Mouse (Mus musculus) mammary gland, adult 2 months (tissue): ENCODE data around the gene Srf. TPM values are rescaled to one million over a fixed set of nuclear protein-coding genes. Genes with fewer than 3 reads are reported as not detected.

Experiments
- polyA plus RNA-seq: library from polyadenylated mRNA; depleted of rRNA; stranded (reverse); fragments of >200 nt; gene quantifications from 2 replicates; pipeline ENCODE4 v1.2.3, GENCODE M21; 2012; ENCODE audit warnings: low replicate concordance; rRNA removed

Gene Srf
- 176 and 261 TPM in 2 replicates for polyA plus RNA-seq

DNA sequence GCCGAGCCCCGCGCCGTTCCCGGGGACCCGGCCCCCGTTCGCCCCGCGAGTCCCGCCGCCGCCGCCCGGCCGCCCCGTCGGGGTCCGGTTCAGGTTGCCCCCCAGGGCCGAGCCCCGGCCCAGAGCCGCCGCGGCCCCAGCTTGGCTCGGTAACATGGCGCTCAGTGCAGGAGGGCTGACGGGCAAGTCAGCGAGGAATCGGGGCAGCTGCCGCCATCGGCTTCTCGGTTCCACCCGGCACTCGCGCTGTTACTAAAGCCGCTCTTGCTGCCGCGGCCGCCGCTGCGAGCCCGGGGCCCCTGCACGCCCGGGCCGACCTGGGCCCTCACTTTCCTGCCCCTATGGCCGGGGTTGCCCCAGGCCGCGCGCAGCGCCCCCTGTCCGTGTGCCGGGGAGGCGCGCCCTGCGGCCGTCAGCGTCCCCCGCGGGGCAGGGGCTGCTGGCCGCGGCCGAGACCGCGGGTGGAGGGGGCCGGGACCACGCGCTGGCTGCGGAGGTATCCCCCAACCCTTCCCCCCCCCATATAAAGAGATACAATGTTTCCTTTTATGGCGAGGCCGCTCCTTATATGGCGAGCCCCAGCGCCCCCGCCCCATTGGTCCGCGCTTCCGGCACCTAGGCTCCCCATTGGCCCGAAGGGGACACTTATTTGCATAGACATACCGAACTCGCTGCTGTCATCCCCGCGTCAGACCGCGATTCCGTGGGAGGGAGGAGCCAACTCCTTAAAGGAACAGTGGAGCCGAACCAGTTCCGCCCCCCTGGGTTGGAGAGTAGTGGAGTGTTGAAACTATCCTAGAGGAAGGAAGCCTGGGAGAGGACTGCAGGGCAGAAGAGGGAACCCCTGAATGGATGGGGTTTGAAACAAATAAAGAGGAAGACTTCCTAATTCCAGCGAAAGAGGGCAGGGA lies at the start of gene Srf:
Gene Srf (minus strand): TSS at position 503 of the 911 bp plus-strand sequence.

DNA sequence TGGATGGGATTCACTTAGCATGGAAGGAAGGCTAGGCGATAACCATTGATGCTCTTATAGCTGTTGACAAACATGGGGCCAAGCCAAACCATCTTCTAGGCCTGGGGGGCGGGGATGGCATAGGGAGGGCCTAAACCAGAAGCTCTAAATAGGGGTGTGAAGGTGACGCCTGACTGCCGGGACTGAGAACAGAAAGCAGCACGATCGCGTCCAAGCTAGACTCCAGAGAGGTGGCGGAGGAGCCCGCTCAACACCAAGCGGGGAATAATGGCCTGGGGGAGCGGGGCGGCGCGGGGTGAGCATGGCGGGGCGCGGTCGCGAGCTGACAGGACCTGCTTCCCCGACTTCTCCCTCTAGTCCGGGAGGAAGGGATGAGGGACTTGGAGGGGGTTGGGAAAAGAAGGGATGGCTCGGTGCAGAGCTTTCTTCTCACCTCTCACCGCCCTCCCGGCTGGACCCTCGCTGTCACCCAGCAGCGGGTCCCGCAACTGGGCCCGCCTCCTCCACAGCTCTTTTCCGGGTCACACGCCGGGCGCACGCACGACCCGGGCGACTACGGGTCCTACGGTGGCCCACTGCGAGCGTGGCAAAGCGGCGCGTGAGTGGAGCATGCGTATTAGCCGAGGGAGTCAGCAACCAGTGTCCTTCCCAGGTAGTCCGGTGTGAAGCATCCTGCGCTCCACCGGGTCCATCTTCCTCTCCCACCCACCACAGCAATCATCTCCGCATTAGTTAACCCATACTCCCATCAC lies 10.0 kb downstream of the Srf start, which contains the start of gene Cul9:
Gene Cul9 (minus strand): TSS at position 576 of the 752 bp plus-strand sequence.

Other genes starting within 250 kb of the Srf start
- 22.9 and 27.6 TPM in 2 replicates for gene Abcc10, start 227.8 kb downstream of the Srf start, polyA plus RNA-seq
- 26.3 and 34.3 TPM in 2 replicates for gene Zfp318, start 172.4 kb downstream of the Srf start, polyA plus RNA-seq
- gene Crip3, start 127.2 kb downstream of the Srf start, polyA plus RNA-seq, result 5.5 and 15.0 TPM in 2 replicates
- 0.41 TPM in 1 of 2 replicates, not detected in the other for gene Slc22a7, start 117.7 kb downstream of the Srf start, polyA plus RNA-seq
- 0.33 and 0.61 TPM in 2 replicates for gene Ttbk1, start 68.5 kb downstream of the Srf start, polyA plus RNA-seq
- 1.5 and 2.5 TPM in 2 replicates for gene Dnph1, start 59.5 kb downstream of the Srf start, polyA plus RNA-seq
- 28.6 and 40.6 TPM in 2 replicates for gene Cul9, start 9.8 kb downstream of the Srf start, polyA plus RNA-seq
- gene Ptk7, start 73.3 kb upstream of the Srf start, polyA plus RNA-seq, result 14.6 and 22.5 TPM in 2 replicates
- gene Klc4, start 89.8 kb upstream of the Srf start, polyA plus RNA-seq, result 14.0 and 17.3 TPM in 2 replicates
- 83.5 and 162 TPM in 2 replicates for gene Mrpl2, start 90.1 kb upstream of the Srf start, polyA plus RNA-seq
- gene Cul7, start 94.2 kb upstream of the Srf start, polyA plus RNA-seq, result 36.6 and 61.4 TPM in 2 replicates
- 29.3 and 29.6 TPM in 2 replicates for gene Rrp36, start 118.2 kb upstream of the Srf start, polyA plus RNA-seq
- 48.0 and 62.7 TPM in 2 replicates for gene Mea1, start 122.6 kb upstream of the Srf start, polyA plus RNA-seq
- gene Klhdc3, start 124.7 kb upstream of the Srf start, polyA plus RNA-seq, result 83.6 and 114 TPM in 2 replicates
- 57.9 and 60.6 TPM in 2 replicates for gene Ppp2r5d, start 148.9 kb upstream of the Srf start, polyA plus RNA-seq
- gene Pex6, start 155.3 kb upstream of the Srf start, polyA plus RNA-seq, result 72.0 and 135 TPM in 2 replicates
- 1.8 and 15.7 TPM in 2 replicates for gene Gnmt, start 173.0 kb upstream of the Srf start, polyA plus RNA-seq
- gene Cnpy3, start 196.0 kb upstream of the Srf start, polyA plus RNA-seq, result 47.8 and 60.7 TPM in 2 replicates
- not detected in 2 replicates for gene Ptcra, start 207.5 kb upstream of the Srf start, polyA plus RNA-seq
- 115 and 225 TPM in 2 replicates for gene 2310039H08Rik, start 216.5 kb upstream of the Srf start, polyA plus RNA-seq
- 15.8 and 25.4 TPM in 2 replicates for gene Rpl7l1, start 226.5 kb upstream of the Srf start, polyA plus RNA-seq